Mouse (Mus musculus) forebrain, embryonic 14.5 days (tissue): Measurements from ENCODE around the gene Galr2. TPM values are rescaled to one million over a fixed set of nuclear protein-coding genes. Genes with fewer than 3 reads are reported as not detected.
"Not testable (repeated sequence)": the region's sequence is repeated elsewhere in the genome, so short reads cannot be mapped to it uniquely, and the experiment has no call there.

Experiments
- ATAC-seq: fragments of 200-750 bp; cut with Nextera tagmentation; 2 replicates; pipeline ENCODE4 v1.8.0; 2017; ENCODE audit warnings: mild to moderate bottlenecking, moderate library complexity
- DNase-seq: peaks from one replicate; pipeline ENCODE4 v3.0.0-alpha.2; 2015; ENCODE audit warnings: low spot score
- H3K27ac ChIP-seq: fragments of 300-500 bp; sonication (generic); 2 replicates; pipeline ENCODE4 v1.5.1; 2014; ENCODE audit warnings: low read depth, mild to moderate bottlenecking, control low read depth, low read length, moderate library complexity
- H3K27me3 ChIP-seq: fragments of 300-500 bp; sonication (generic); replicated peaks from 2 replicates; pipeline ENCODE4 v1.6.1; 2014; ENCODE audit warnings: low read length, control low read depth, mixed read lengths; ENCODE audit not compliant: control insufficient read depth, insufficient read depth
- H3K36me3 ChIP-seq: fragments of 300-500 bp; sonication (generic); 2 replicates; pipeline ENCODE4 v1.6.1; 2014; ENCODE audit warnings: low read length, control low read depth; ENCODE audit not compliant: control insufficient read depth, insufficient read depth
- H3K4me1 ChIP-seq: fragments of 300-500 bp; sonication (generic); 2 replicates; pipeline ENCODE4 v1.6.1; 2014; ENCODE audit warnings: antibody characterized with exemption, low read length, control low read depth; ENCODE audit not compliant: control insufficient read depth, insufficient read depth
- H3K4me2 ChIP-seq: fragments of 300-500 bp; sonication (generic); 2 replicates; pipeline ENCODE4 v1.6.1; 2014; ENCODE audit warnings: mild to moderate bottlenecking, control low read depth, low read length
- H3K4me3 ChIP-seq: fragments of 300-500 bp; sonication (generic); 2 replicates; pipeline ENCODE4 v1.5.1; 2014; ENCODE audit warnings: low read depth, low read length, control low read depth
- H3K9ac ChIP-seq: fragments of 300-500 bp; sonication (generic); 2 replicates; pipeline ENCODE4 v1.6.1; 2014; ENCODE audit warnings: mild to moderate bottlenecking, low read length, control low read depth, moderate library complexity
- H3K9me3 ChIP-seq: fragments of 300-500 bp; sonication (generic); replicated peaks from 2 replicates; pipeline ENCODE4 v1.6.1; 2016; ENCODE audit warnings: low read length, control low read depth, mixed read lengths; ENCODE audit not compliant: control insufficient read depth
- WGBS: fragments of 180-500 bp; shearing (Covaris S2); extraction: QIAGEN DNeasy Blood & Tissue Kit; methylation state at CpG from one replicate; pipeline ENCODE4 v1.1.7; 2014; 5-methylcytosine and 5-hydroxymethylcytosine counted together
- polyA plus RNA-seq: library from polyadenylated mRNA; unstranded; fragments of >200 nt; fragmentation: Nextera tagmentation; extraction: Ambion mirVana; gene quantifications from 2 replicates; pipeline ENCODE4 v1.2.1, GENCODE M21; 2014

The Galr2 gene
- polyA plus RNA-seq, 1 experiment from 2014 or later, result 0.09 TPM

- whole genome bisulfite sequencing, result 88% methylated on average over 1 of the region's 1 CpGs
- not testable (repeated sequence) for DNase-seq, H3K4me3 ChIP-seq, H3K27ac ChIP-seq, H3K9ac ChIP-seq, ATAC-seq, H3K36me3 ChIP-seq, H3K4me2 ChIP-seq, H3K9me3 ChIP-seq
- Histone ChIP-seq H3K27me3 (peaks cover 24% of the 10 kb centered on the region), H3K4me1 (peaks cover 17% of the 10 kb centered on the region)
Measured at GRCm38 (mm10) chr11:116277184-116277583, 3.6 kb upstream of the Galr2 start.

DNA sequence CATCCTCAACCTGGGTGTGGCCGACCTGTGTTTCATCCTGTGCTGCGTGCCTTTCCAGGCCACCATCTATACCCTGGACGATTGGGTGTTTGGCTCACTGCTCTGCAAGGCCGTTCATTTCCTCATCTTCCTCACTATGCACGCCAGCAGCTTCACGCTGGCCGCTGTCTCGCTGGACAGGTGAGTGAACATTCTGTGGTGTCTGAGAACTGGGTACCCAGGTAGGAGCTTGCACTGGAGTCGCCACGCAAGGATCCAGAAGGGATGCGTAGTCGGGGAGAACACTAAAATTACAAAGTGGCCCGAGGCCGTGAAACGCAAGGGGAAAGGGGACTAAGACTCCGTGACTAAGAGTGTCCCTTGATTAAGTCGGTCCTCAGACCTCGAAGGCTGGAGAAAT, 932 bp downstream of the Galr2 start:
- no peaks in the 10 kb centered on the region for H3K36me3 ChIP-seq
- WGBS, result 2% methylated on average over 18 of the region's 18 CpGs
- DNase-seq, result no peak
- H3K4me3 ChIP-seq, result peak overlapping the region; percentile 22
- ATAC-seq, result no peak
- H3K4me2 ChIP-seq, result peak overlapping the region; percentile 39
- H3K27me3 ChIP-seq, result peaks cover 51% of the 10 kb centered on the region
- H3K9ac ChIP-seq, result peak overlapping the region; percentile 47; the same call in 1 of the 2 replicates
- H3K9me3 ChIP-seq, result no peaks in the 10 kb centered on the region
- H3K4me1 ChIP-seq, result peaks cover 2% of the 10 kb centered on the region; the same call in 1 of the 2 replicates
- H3K27ac ChIP-seq, result no peak overlapping the region

DNA sequence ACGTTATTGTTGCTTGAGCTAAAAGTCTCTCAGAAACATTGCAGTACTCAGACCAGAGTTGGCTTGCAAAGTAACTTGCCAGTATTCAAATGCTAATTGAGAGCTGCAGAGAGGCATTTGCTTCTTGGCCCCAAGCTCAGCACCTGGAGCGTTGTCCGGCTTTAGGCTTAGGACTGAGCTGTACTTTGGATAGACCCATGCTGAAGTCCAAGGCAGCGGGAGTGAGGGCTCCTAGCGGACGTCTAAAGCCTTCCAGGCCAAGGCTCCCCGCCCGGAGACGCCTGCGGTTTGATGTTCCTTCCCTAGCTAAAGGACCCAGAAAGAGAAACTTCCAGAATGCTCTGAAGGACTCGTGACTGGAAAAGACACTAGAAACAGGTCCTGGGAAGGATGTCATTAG, 1.4 kb downstream of the Galr2 start:
- Histone ChIP-seq H3K27me3 (peaks cover 51% of the 10 kb centered on the region), H3K4me2 (no peak overlapping the region), H3K4me1 (peaks cover 2% of the 10 kb centered on the region; the same call in 1 of the 2 replicates), H3K36me3 (no peaks in the 10 kb centered on the region), H3K4me3 (no peak overlapping the region), H3K27ac (no peak overlapping the region), H3K9me3 (no peaks in the 10 kb centered on the region), H3K9ac (no peak overlapping the region)
- 0% methylated on average over 11 of the region's 11 CpGs for WGBS
- DNase-seq (no peak), ATAC-seq (no peak)

GRCm38 (mm10) chr11:116282912-116283521, 2.3 kb downstream of the Galr2 start:
- no peak for DNase-seq
- H3K27me3 ChIP-seq, result peaks cover 51% of the 10 kb centered on the region
- no peak for ATAC-seq
- H3K9me3 ChIP-seq, result no peaks in the 10 kb centered on the region
- peaks cover 6% of the 10 kb centered on the region for H3K36me3 ChIP-seq
- H3K27ac ChIP-seq, result no peak overlapping the region
- H3K4me2 ChIP-seq, result no peak overlapping the region
- H3K9ac ChIP-seq, result no peak overlapping the region
- no peak overlapping the region for H3K4me3 ChIP-seq
- WGBS, result 11% methylated on average over 48 of the region's 48 CpGs
- H3K4me1 ChIP-seq, result peaks cover 2% of the 10 kb centered on the region; the same call in 1 of the 2 replicates

- DNase-seq, result no peak
- Histone ChIP-seq H3K27ac (no peak overlapping the region), H3K27me3 (peaks cover 51% of the 10 kb centered on the region), H3K4me2 (no peak overlapping the region), H3K4me1 (peaks cover 2% of the 10 kb centered on the region; the same call in 1 of the 2 replicates), H3K4me3 (no peak overlapping the region), H3K36me3 (peaks cover 16% of the 10 kb centered on the region), H3K9ac (no peak overlapping the region), H3K9me3 (no peaks in the 10 kb centered on the region)
- WGBS, result 68% methylated on average over 6 of the region's 6 CpGs
- no peak for ATAC-seq
Measured at GRCm38 (mm10) chr11:116283982-116284381, 3.2 kb downstream of the Galr2 start.

GRCm38 (mm10) chr11:116285770-116286191, 5.0 kb downstream of the Galr2 start:
- peaks cover 41% of the 10 kb centered on the region for H3K27me3 ChIP-seq
- no peaks in the 10 kb centered on the region for H3K9me3 ChIP-seq
- WGBS, result 75% methylated on average over 7 of the region's 7 CpGs
- no peak overlapping the region for H3K4me2 ChIP-seq
- peaks cover 33% of the 10 kb centered on the region for H3K36me3 ChIP-seq
- no peak overlapping the region for H3K4me3 ChIP-seq
- no peak overlapping the region; the same call in 1 of the 2 replicates for H3K27ac ChIP-seq
- ATAC-seq (no peak), DNase-seq (no peak)
- H3K9ac ChIP-seq, result no peak overlapping the region
- H3K4me1 ChIP-seq, result peaks cover 2% of the 10 kb centered on the region; the same call in 1 of the 2 replicates

DNA sequence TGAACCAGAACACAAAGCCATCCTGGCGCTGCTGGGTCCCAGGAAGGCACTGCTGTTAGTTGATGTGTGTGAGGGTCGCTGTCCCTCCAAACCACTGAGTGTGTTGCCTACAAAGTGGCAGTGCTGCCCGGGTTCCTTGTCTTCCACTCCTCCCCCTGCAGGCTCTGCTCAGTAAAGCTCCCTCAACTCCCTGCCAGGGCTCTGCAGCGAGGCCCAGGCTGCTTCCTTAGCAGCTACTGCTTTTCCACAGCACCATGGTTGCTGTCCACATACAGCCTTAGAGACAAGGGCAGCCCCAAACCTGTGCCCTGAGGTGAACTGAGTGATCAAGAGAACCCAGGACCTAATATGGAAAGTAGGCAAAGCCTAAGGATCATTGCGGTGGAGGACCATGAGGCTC, 6.6 kb downstream of the Galr2 start:
- WGBS, result 74% methylated on average over 5 of the region's 5 CpGs
- Histone ChIP-seq H3K27me3 (peaks cover 25% of the 10 kb centered on the region), H3K4me2 (no peak overlapping the region), H3K36me3 (peaks cover 45% of the 10 kb centered on the region), H3K4me1 (no peaks in the 10 kb centered on the region), H3K4me3 (no peak overlapping the region), H3K9ac (no peak overlapping the region), H3K27ac (no peak overlapping the region), H3K9me3 (no peaks in the 10 kb centered on the region)
- DNase-seq (no peak), ATAC-seq (no peak)

DNA sequence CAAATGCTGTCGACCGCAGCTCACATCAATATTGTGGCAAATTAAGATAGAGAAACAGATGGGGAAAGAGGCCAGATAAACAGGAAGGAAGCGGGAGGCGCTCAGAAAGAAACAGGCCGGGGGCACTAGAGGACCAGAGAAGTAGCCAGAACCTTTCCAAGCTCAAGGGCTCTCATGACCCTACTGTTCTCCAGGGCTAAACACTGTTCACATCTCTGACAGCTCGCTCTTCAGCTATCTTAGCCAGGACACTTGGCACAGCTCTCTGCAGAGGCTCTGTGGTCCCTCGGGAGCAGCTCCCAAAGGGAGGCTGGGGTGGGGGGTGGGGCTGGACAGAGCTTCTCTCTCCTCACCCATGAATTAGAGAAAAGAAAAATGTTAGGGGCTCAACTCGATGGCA, 9.8 kb downstream of the Galr2 start:
- 86% methylated on average over 8 of the region's 8 CpGs for WGBS
- H3K9ac ChIP-seq, result no peak overlapping the region
- no peaks in the 10 kb centered on the region for H3K9me3 ChIP-seq
- H3K36me3 ChIP-seq, result peaks cover 72% of the 10 kb centered on the region
- no peak for ATAC-seq
- H3K4me3 ChIP-seq, result no peak overlapping the region
- H3K27ac ChIP-seq, result no peak overlapping the region
- H3K4me2 ChIP-seq, result no peak overlapping the region
- H3K4me1 ChIP-seq, result no peaks in the 10 kb centered on the region
- H3K27me3 ChIP-seq, result no peaks in the 10 kb centered on the region
- no peak for DNase-seq

- ATAC-seq (no peak), DNase-seq (no peak)
- no peaks in the 10 kb centered on the region for H3K27me3 ChIP-seq
- no peak overlapping the region for H3K9ac ChIP-seq
- no peaks in the 10 kb centered on the region for H3K9me3 ChIP-seq
- no peak overlapping the region for H3K4me2 ChIP-seq
- WGBS, result 93% methylated on average over 13 of the region's 13 CpGs
- H3K36me3 ChIP-seq, result peaks cover 86% of the 10 kb centered on the region
- H3K27ac ChIP-seq, result no peak overlapping the region
- no peaks in the 10 kb centered on the region for H3K4me1 ChIP-seq
- H3K4me3 ChIP-seq, result no peak overlapping the region
Measured at GRCm38 (mm10) chr11:116292401-116292800, 11.7 kb downstream of the Galr2 start.
